Mouse (Mus musculus): ENCODE measurements around the gene Vegfd. TPM values are rescaled to one million over a fixed set of nuclear protein-coding genes. Genes with fewer than 3 reads are reported as not detected.
A peak's percentile ranks its signal among the peaks of the same experiment; 100 is the strongest.

Vegfd gene
- total and polyA plus RNA-seq, 3 experiments, result 0.06 TPM; not detected in 2

DNA sequence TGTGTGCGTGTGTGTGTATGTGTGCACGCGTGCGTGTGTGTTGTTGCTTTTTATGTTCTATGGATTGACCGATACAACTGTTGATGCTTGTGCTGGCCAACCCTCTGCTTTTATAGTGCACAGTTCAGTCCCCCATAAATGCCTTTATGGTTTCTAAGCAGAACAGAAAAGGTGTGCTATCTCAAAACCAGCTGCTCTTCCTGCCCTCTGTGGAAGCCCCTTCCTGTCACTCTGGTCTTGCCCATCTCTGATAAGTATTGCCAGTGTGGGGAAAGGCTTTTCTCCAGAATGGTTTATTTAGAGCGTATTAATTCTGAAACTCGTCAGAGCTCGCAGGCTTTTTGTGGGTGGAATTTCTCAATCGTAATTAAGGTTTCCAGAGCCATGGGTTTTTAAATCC lies 59.5 kb downstream of the Vegfd start:
- Histone ChIP-seq H3K27me3 (ENCODE audit: control insufficient read depth in 1 of 2, insufficient read depth in 2 of 2, low read length in 2 of 2) (no peaks in the 10 kb centered on the region), H3K36me3 (ENCODE audit: control insufficient read depth in 1 of 2, insufficient read depth in 2 of 2, low read length in 2 of 2) (peaks cover 16 to 45% of the 10 kb centered on the region in 2 experiments), H3K79me2 (ENCODE audit: control insufficient read depth, insufficient read depth, low read length, poor library complexity) (no peaks in the 10 kb centered on the region), H3K9me3 (replicated peaks; ENCODE audit: insufficient read depth, low read length) (no peaks in the 10 kb centered on the region), H3K4me3 (ENCODE audit: control insufficient read depth in 1 of 2, insufficient read depth in 1 of 2, low read depth in 2 of 2, low read length in 2 of 2) (no peak overlapping the region), H3K4me1 (ENCODE audit: control insufficient read depth in 1 of 2, insufficient read depth in 2 of 2, low read length in 2 of 2) (peaks cover 8 to 33% of the 10 kb centered on the region in 2 experiments; a peak in 3 of 4 replicates), H3K27ac (ENCODE audit: control insufficient read depth, low read depth, low read length) (no peak overlapping the region), H3K9ac (ENCODE audit: control insufficient read depth, low read depth, low read length, poor library complexity, severe bottlenecking) (no peak overlapping the region)
- no peak for TF ChIP-seq NELFE (IDR thresholded peaks at IDR 0.05; ENCODE audit: low read depth, low read length)
- no peak; the same call in 1 of the 2 replicates for TF ChIP-seq POLR2AphosphoS2 (IDR thresholded peaks at IDR 0.05; ENCODE audit: low read length)
- no peak for TF ChIP-seq MAFK (IDR thresholded peaks at IDR 0.05; ENCODE audit: borderline replicate concordance, low read depth, low read length)
- no peak for TF ChIP-seq SMC3 (IDR thresholded peaks at IDR 0.05; ENCODE audit: low read depth, low read length)
- TF ChIP-seq CHD1 (IDR thresholded peaks at IDR 0.05; ENCODE audit: low read depth, low read length), result no peak
- TF ChIP-seq ETS1 (IDR thresholded peaks at IDR 0.05; ENCODE audit: low read depth, low read length), result peak; percentile 48; the same call in 1 of the 2 replicates
- TF ChIP-seq MYB (IDR thresholded peaks at IDR 0.05; ENCODE audit: low read depth, low read length), result no peak
- TF ChIP-seq EP300 (IDR thresholded peaks at IDR 0.05; ENCODE audit: low read depth in 1 of 2, low read length in 2 of 2), result peak; percentile 60 to 66
- TF ChIP-seq TCF12 (IDR thresholded peaks at IDR 0.05; ENCODE audit: low read depth, low read length), result peak; percentile 65; the same call in 1 of the 2 replicates
- peak; percentile 57 for TF ChIP-seq TAL1 (IDR thresholded peaks at IDR 0.05; ENCODE audit: low read length)
- TF ChIP-seq MXI1 (IDR thresholded peaks at IDR 0.05; ENCODE audit: low read depth, low read length), result no peak
- 0 out of 2 replicates have a peak, but pooled peaks have one; percentile 34 for TF ChIP-seq GATA1 (IDR thresholded peaks at IDR 0.05; ENCODE audit: low read depth, low read length)
- TF ChIP-seq E2F4 (IDR thresholded peaks at IDR 0.05; ENCODE audit: borderline replicate concordance, low read depth, low read length), result no peak
- TF ChIP-seq UBTF (IDR thresholded peaks at IDR 0.05; ENCODE audit: borderline replicate concordance, insufficient read depth, low read depth, low read length), result no peak
- peak; percentile 40 for DNase-seq (ENCODE audit: low read depth, low spot score)

GRCm38 (mm10) chrX:164436709-164437108 lies 63.5 kb downstream of the Vegfd start, which contains the start of gene Asb11:
Gene Asb11, plus strand, starts transcription at chrX:164436994.
- no peak within 1 kb of the TSS for H3K9ac ChIP-seq (ENCODE audit: control insufficient read depth, low read depth, low read length, poor library complexity, severe bottlenecking)
- H3K9me3 ChIP-seq (replicated peaks; ENCODE audit: insufficient read depth, low read length), result no peaks in the 10 kb centered on the region
- H3K27ac ChIP-seq (ENCODE audit: control insufficient read depth, low read depth, low read length), result no peak within 1 kb of the TSS
- H3K4me1 ChIP-seq (ENCODE audit: control insufficient read depth in 1 of 2, insufficient read depth in 2 of 2, low read length in 2 of 2), result peaks cover 8 to 17% of the 10 kb centered on the region in 2 experiments; a peak in 3 of 4 replicates
- H3K79me2 ChIP-seq (ENCODE audit: control insufficient read depth, insufficient read depth, low read length, poor library complexity), result no peaks in the 10 kb centered on the region
- peaks cover 8 to 9% of the 10 kb centered on the region in 2 experiments for H3K36me3 ChIP-seq (ENCODE audit: control insufficient read depth in 1 of 2, insufficient read depth in 2 of 2, low read length in 2 of 2)
- H3K27me3 ChIP-seq (ENCODE audit: control insufficient read depth in 1 of 2, insufficient read depth in 2 of 2, low read length in 2 of 2), result no peaks in the 10 kb centered on the region
- TF ChIP-seq MYC (IDR thresholded peaks at IDR 0.05; ENCODE audit: low read depth, low read length) (no peak), EP300 (IDR thresholded peaks at IDR 0.05; ENCODE audit: low read depth in 1 of 2, low read length in 2 of 2) (no peak)
- no peak for DNase-seq (ENCODE audit: low read depth, low spot score)
- no peak within 1 kb of the TSS for H3K4me3 ChIP-seq (ENCODE audit: control insufficient read depth in 1 of 2, insufficient read depth in 1 of 2, low read depth in 2 of 2, low read length in 2 of 2)
